In genomic region chr2:172580536-172581265, GRCm38 (mm10) we compare ENCODE assay signal across 17 mouse cellular contexts. TPM values are rescaled to one million over a fixed set of nuclear protein-coding genes. Genes with fewer than 3 reads are reported as not detected.
DNase-seq lines count a peak whose midpoint lies in the region.
"Had no signal": no experiment of that assay in that cellular context is flagged by ENCODE, and none has a peak within 500 bp of the region (broad histone marks: within the 10 kb centered on the region; RNA-seq: fewer than 3 reads in every experiment).

No protein-coding gene starts in this region.

- DNase-seq in cerebellum, postnatal 10 days = peak; percentile 61 to 74
- DNase-seq in cerebellum, postnatal 36 days = no peak
- DNase-seq in layer of hippocampus, postnatal 10 days (ENCODE audit: low spot score in 2 of 2) = peak; percentile 11 to 40
- no peak for DNase-seq in layer of hippocampus, adult 18-20 months (ENCODE audit: low spot score in 2 of 2)
- peak; percentile 14 for DNase-seq in right cerebral cortex, postnatal 4 days
- DNase-seq in right cerebral cortex, postnatal 36 days (ENCODE audit: low spot score in 2 of 2) = no peak
- no peak for DNase-seq in lung, postnatal 4 days
- no peak for DNase-seq in heart, adult 9 months (ENCODE audit: low spot score in 2 of 2)
- DNase-seq: cerebellum, adult 2 months; embryo, embryonic 11 days; heart, postnatal 14 days; kidney, postnatal 10 days; layer of hippocampus, adult 9-11 months; liver, postnatal 0 days; thymus, postnatal 36 days had no signal

RNA-seq across cellular contexts. Expression of gene Tfap2c, which starts 31.3 kb away (rescaled TPM):
- total RNA-seq in layer of hippocampus, postnatal 10 days (2021) = 1 to 10 TPM; 1.6 to 1.9 TPM
- not detected for total RNA-seq in layer of hippocampus, adult 18-20 months (2021)
- total RNA-seq: gastrocnemius, adult 18-20 months; heart, adult 8-10 months; heart, postnatal 14 days had no signal

Comparison
In these comparisons a context has a peak if more than half of its experiments do, and no peak if none do; other contexts are left out.
1. DNase-seq: peak in cerebellum, postnatal 10 days (2 of 2), layer of hippocampus, postnatal 10 days (2 of 2) and right cerebral cortex, postnatal 4 days (single experiment); none in cerebellum, postnatal 36 days (0 of 2), layer of hippocampus, adult 18-20 months (0 of 2), right cerebral cortex, postnatal 36 days (0 of 2), lung, postnatal 4 days (0 of 2) and heart, adult 9 months (0 of 2).